Mouse (Mus musculus) yolk sac, embryonic 10.5 days (tissue): ENCODE data around the gene Fbxl20.

Experiments
- DNase-seq: peaks from one replicate; pipeline ENCODE4 v3.0.0-alpha.2; 2017; ENCODE audit warnings: low spot score

Fbxl20 gene

GRCm38 (mm10) chr11:98088224-98088623 is 62.0 kb downstream of the Fbxl20 start:
- DNase-seq, result no peak

- no peak for DNase-seq
Observed at GRCm38 (mm10) chr11:98086574-98086973, 63.6 kb downstream of the Fbxl20 start.

- DNase-seq, result no peak
Observed at GRCm38 (mm10) chr11:98086141-98086540, 64.1 kb downstream of the Fbxl20 start.

- no peak for DNase-seq
Observed at GRCm38 (mm10) chr11:98082745-98083144, 67.5 kb downstream of the Fbxl20 start.

GRCm38 (mm10) chr11:98080450-98080849 is 69.8 kb downstream of the Fbxl20 start:
- DNase-seq, result no peak

GRCm38 (mm10) chr11:98077086-98077485 is 73.1 kb downstream of the Fbxl20 start:
- no peak for DNase-seq

- DNase-seq, result peak; percentile 78
Observed at GRCm38 (mm10) chr11:98075195-98075808, 74.9 kb downstream of the Fbxl20 start.

GRCm38 (mm10) chr11:98073442-98073841 is 76.8 kb downstream of the Fbxl20 start:
- DNase-seq, result no peak

- DNase-seq, result peak; percentile 88
Observed at GRCm38 (mm10) chr11:98067255-98067654, 82.9 kb downstream of the Fbxl20 start.

- DNase-seq, result peak; percentile 65
Observed at GRCm38 (mm10) chr11:98066201-98066600, 84.0 kb downstream of the Fbxl20 start.

GRCm38 (mm10) chr11:98061904-98062562 is 88.2 kb downstream of the Fbxl20 start:
- no peak for DNase-seq

- no peak for DNase-seq
Observed at GRCm38 (mm10) chr11:98061441-98061840, 88.8 kb downstream of the Fbxl20 start.

- DNase-seq, result no peak
Observed at GRCm38 (mm10) chr11:98060104-98060692, 90.0 kb downstream of the Fbxl20 start.

GRCm38 (mm10) chr11:98059662-98060061 is 90.5 kb downstream of the Fbxl20 start:
- DNase-seq, result no peak

GRCm38 (mm10) chr11:98057998-98058397 is 92.2 kb downstream of the Fbxl20 start:
- no peak for DNase-seq

GRCm38 (mm10) chr11:98057466-98057865 is 92.7 kb downstream of the Fbxl20 start:
- DNase-seq, result no peak

- DNase-seq, result peak; percentile 88
Observed at GRCm38 (mm10) chr11:98052989-98053834, 97.0 kb downstream of the Fbxl20 start, which contains the start of gene Stac2. Gene Stac2 (minus strand): TSS chr11:98053462.

GRCm38 (mm10) chr11:98052129-98052988 is 97.8 kb downstream of the Fbxl20 start:
- no peak for DNase-seq

- no peak for DNase-seq
Observed at GRCm38 (mm10) chr11:98051611-98052128, 98.5 kb downstream of the Fbxl20 start.

- no peak for DNase-seq
Observed at GRCm38 (mm10) chr11:98050940-98051339, 99.3 kb downstream of the Fbxl20 start.

- DNase-seq, result no peak
Observed at GRCm38 (mm10) chr11:98050520-98050815, 99.7 kb downstream of the Fbxl20 start.
